In the genomic region with DNA sequence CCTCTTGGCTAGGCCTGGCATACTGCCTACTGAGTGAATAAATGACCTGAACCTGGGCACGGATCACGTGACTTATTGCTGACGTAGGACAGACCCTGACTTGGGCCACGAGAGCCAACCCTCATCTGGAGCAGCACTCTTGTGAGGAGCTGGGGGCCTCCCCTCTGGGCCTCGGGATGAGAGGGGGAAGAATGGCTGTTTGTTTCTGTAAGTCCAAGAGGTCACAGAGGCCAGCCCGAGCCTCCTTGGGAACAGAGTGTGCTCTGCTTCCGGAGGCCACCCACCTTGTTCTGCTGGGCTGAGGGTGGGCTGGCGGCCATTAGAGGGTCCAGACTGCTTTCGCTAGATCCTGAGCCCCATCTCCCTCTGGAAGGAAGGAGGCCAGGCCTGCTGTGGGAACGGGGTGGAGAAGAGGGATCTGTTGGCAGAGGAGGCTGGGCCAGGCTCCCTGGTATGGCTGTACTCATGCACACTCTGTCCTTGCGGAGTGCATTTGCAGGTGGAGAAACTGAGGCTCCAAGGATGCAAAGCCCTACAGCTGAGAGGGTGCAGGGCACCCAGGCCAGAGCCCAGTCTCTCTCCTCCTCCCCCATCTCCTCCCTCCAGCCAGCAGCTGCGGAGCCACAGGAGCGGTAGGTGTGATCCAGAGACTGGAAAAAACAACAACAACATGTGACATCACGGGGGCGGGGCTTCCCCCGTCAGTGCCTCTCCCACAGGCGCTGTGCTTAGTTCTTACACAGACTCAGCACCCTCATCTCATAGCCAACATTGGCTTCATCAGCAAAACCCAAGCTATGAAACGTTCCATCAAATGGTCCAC, we compare ENCODE assay signal across 8 mouse cellular contexts. TPM values are rescaled to one million over a fixed set of nuclear protein-coding genes. Genes with fewer than 3 reads are reported as not detected.
DNase-seq lines count a peak whose midpoint lies in the region; ATAC-seq and TF ChIP-seq lines count a peak whose summit lies in the region.

No protein-coding gene starts in this region.

- ATAC-seq in inflammation-experienced regulatory T-cells, adult 6 months: no peak

- H3K36me3 ChIP-seq in forebrain, embryonic 10.5 days (replicated peaks): peaks cover 3% of the 10 kb centered on the region

- H3K27ac ChIP-seq in left cerebral cortex, adult 2 months: peak overlapping the region; percentile 67
- peak overlapping the region; percentile 79 for H3K27ac ChIP-seq in forebrain, embryonic 10.5 days

- peak in 1 of 2 experiments; percentile 70 for DNase-seq in left cerebral cortex, adult 2 months (ENCODE audit: extremely low spot score in 1 of 2, low spot score in 2 of 2)
- DNase-seq in left cerebral cortex, adult 11 months (ENCODE audit: low spot score): no peak
- DNase-seq in forebrain, embryonic 10.5 days (ENCODE audit: extremely low spot score, low spot score): peak; percentile 60
- DNase-seq in heart, postnatal 10 days: peak; percentile 69 to 70
- peak; percentile 81 for DNase-seq in kidney, postnatal 14 days
- DNase-seq in mesoderm, embryonic 11.5 days (ENCODE audit: low read depth, low spot score): peak; percentile 75
- DNase-seq in testis, postnatal 14 days (ENCODE audit: low spot score): peak; percentile 71

- 9% methylated on average over 18 of the region's 18 CpGs for WGBS in forebrain, embryonic 10.5 days

- H3K4me1 ChIP-seq in forebrain, embryonic 10.5 days: peaks cover 33% of the 10 kb centered on the region

- intact Hi-C loops in left cerebral cortex, adult 2 months (cut with DNase I): no loop called here
- intact Hi-C loops in heart, postnatal 10 days (cut with DNase I): no loop called here

- no peak for TF ChIP-seq CTCF in left cerebral cortex, adult 2 months (IDR thresholded peaks at IDR 0.05)

- H3K27me3 ChIP-seq in forebrain, embryonic 10.5 days (ENCODE audit: poor library complexity, severe bottlenecking): peaks cover 47% of the 10 kb centered on the region

- no peak overlapping the region for H3K4me3 ChIP-seq in left cerebral cortex, adult 2 months
- peak overlapping the region; percentile 31 for H3K4me3 ChIP-seq in forebrain, embryonic 10.5 days

- no peaks in the 10 kb centered on the region for H3K9me3 ChIP-seq in forebrain, embryonic 10.5 days

RNA-seq across cellular contexts. Expression of gene Sdc3, which starts 36.7 kb away (rescaled TPM):
- 100 to 1,000 TPM; 136 to 167 TPM for total RNA-seq in left cerebral cortex, adult 2 months (2021)
- polyA plus RNA-seq in forebrain, embryonic 10.5 days (2016; fragmentation: Nextera tagmentation; extraction: Ambion mirVana): 17.8 and 18.7 TPM in 2 replicates
- 10 to 100 TPM; 54.8 to 64.2 TPM for total RNA-seq in heart, postnatal 10 days (2021)
- polyA plus RNA-seq in inflammation-experienced regulatory T-cells, adult 6 months (2017; shearing (Covaris generic)): under 1 TPM; 0.36 to 0.78 (median 0.75) TPM
